Mouse (Mus musculus): ENCODE results near the gene Thy1.

Thy1 gene

DNA sequence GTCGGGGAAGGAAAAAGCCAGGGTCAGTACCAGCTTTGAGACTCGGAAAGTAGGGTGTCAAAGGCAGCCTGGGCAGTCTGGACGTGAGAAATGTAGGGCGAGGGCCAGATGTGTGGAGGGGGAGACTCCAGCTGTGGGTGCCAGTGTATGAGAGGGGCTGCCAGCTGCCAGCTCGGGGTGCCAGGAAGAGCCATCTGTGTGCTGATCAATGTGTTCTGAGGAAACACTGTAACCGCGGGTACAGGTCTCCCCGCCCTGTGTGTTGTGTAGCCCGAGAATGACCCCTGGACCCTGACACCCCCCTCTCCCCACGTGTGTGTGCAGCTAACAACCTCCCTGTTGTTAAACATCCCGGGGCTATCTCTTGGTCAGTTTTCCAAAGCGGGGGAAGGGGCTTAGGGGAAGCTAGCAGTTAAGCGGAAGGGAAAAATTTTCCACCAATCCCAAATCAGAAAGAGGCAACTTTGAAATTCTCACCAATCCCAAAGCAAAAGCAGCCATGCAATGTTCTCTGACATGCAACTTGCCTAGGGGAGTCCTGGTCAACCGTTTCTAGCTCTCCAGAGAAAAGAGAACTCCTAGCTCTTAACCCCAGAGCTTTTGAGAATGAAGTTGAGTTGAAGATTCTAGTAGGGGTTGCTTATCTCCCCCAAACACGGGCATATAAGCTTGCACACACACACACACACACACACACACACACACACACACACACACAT is 24.2 kb downstream of the Thy1 start:
- no peak for DNase-seq (ENCODE audit: low read depth in 1 of 2, low spot score in 2 of 2)

- no peak for DNase-seq (ENCODE audit: low read depth in 1 of 2, low spot score in 2 of 2)
Measured at GRCm38 (mm10) chr9:44067960-44068330, 24.8 kb downstream of the Thy1 start.

DNA sequence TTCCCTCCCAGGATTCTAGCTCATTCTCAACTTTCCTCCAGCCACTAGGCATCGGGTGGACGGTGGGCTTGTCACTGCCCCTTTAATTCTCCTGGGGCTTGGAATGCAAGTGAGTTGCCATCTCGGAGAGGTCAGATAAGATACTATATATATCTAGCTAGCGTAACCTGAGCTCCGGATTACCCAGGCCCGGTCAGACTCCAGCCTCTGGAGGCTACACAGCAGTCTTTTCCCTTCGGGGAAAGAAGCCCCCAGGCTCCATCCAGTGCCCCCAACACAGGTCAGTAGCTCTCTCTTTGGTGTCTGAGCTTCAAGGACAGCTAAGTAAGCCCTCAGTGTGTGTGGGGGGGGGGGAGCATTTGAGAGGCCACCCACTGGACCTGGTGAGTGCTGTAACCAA is 26.1 kb downstream of the Thy1 start:
- DNase-seq (ENCODE audit: low read depth in 1 of 2, low spot score in 2 of 2), result no peak

DNA sequence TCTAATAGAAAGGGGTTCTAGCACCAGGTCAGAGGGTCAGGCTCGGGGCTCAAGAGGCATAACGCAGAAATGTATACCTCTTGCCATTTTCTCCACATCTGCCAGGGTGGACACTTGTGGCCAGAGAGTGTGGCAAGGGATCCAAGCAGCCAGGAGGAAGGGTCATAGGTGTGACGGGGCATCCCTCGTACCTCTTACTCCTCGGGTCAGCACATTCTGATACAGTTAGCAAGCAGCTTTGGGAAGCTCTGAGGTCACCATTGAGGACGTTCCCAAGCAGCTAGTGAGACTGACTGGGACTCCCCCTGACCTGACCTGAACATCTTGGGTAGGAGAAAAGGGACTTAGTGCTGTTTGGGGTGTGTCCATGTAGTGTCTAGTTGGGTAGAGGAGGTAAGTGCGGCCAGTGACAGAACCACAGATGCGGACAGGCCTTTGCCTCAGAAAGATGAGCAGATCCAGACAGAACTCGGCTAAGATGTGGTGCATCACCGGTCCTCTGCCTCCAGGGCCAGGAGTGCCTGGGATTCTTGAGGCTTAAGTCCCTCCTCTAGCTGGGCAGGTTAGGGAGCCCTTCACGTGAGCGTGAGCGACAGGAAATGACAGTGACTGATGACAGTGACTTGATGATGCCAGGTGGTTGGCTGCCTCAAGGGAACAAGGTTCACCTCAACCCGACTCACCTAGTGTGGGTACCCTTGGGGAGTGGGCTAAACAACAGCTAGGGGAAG is 27.1 kb downstream of the Thy1 start:
- no peak for DNase-seq (ENCODE audit: low read depth in 1 of 2, low spot score in 2 of 2)

- no peak for DNase-seq (ENCODE audit: low read depth in 1 of 2, low spot score in 2 of 2)
Measured at GRCm38 (mm10) chr9:44070844-44071231, 27.7 kb downstream of the Thy1 start.

- no peak for DNase-seq (ENCODE audit: low read depth in 1 of 2, low spot score in 2 of 2)
Measured at GRCm38 (mm10) chr9:44071914-44072598, 28.9 kb downstream of the Thy1 start.

GRCm38 (mm10) chr9:44072599-44072915 is 29.4 kb downstream of the Thy1 start:
- DNase-seq (ENCODE audit: low read depth in 1 of 2, low spot score in 2 of 2), result no peak

- no peak for DNase-seq (ENCODE audit: low read depth in 1 of 2, low spot score in 2 of 2)
Measured at GRCm38 (mm10) chr9:44073115-44073514, 29.9 kb downstream of the Thy1 start.

DNA sequence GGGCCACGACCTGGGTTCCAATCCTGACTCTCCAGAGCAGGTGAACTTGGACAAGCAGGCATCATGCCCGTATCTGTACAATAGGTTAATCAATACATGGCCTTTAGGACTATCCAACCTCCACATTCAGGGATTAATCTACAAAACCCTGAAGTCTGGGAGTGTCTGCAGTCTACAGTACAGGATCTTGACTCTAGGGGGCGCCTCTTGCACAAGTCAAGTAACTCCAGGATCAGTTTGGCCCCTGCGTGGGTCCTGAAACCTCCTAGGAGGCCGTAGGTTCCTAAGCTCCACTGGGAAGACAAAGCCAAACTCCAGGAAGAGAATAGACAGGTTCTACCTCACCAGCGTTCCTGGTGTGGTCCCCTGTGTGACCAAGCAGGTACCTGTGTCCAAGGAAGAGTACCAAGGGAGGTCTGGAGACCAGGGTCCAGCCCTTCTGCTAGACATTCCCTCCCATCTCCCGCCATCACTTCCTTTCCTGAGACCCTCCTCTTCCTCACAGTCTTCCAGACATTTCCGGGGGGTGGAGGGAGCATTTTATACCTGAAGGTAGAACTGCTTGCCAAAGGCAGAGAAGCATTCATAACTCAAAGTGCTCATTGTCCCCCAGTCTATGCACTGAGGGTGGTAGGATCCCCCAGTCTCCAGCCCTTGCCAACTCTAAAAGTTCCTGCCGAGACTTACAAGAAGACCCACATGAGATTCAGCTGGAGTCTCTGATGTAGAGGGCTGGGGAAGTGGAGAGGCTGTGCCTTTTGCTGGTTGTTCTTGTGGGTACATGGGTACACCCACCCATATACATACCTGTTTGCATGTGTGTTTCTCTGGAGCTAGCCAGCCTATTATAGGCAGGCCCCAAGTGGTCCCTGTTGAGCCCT is 31.5 kb downstream of the Thy1 start:
- DNase-seq (ENCODE audit: low read depth in 1 of 2, low spot score in 2 of 2), result no peak

DNA sequence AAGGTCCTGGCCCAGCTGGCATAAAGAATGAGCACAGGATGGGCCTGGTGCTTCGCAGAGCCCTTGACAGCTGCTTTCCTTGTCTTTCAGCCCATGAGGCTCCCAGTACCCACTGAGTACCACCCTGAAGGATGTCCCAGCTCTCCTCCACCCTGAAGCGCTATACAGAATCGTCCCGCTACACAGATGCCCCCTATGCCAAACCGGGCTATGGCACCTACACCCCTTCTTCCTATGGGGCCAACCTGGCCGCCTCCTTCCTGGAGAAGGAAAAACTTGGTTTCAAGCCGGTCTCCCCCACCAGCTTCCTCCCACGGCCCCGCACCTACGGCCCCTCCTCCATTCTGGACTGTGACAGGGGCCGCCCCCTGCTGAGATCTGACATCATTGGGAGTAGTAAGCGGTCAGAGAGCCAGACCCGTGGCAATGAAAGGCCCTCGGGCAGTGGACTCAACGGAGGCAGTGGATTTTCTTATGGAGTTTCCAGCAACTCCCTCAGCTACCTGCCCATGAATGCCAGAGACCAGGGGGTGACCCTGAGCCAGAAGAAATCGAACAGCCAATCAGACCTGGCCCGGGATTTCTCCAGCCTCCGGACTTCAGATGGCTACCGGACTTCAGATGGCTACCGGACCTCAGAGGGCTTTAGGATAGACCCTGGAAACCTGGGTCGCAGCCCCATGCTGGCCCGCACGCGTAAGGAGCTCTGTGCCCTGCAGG is 32.3 kb downstream of the Thy1 start:
- DNase-seq (ENCODE audit: low read depth in 1 of 2, low spot score in 2 of 2), result no peak

GRCm38 (mm10) chr9:44075996-44076763 is 33.0 kb downstream of the Thy1 start:
- DNase-seq (ENCODE audit: low read depth in 1 of 2, low spot score in 2 of 2), result no peak

GRCm38 (mm10) chr9:44076764-44077120 is 33.6 kb downstream of the Thy1 start:
- DNase-seq (ENCODE audit: low read depth in 1 of 2, low spot score in 2 of 2), result no peak

- DNase-seq (ENCODE audit: low read depth in 1 of 2, low spot score in 2 of 2), result no peak
Measured at GRCm38 (mm10) chr9:44077266-44077910, 34.2 kb downstream of the Thy1 start.

DNA sequence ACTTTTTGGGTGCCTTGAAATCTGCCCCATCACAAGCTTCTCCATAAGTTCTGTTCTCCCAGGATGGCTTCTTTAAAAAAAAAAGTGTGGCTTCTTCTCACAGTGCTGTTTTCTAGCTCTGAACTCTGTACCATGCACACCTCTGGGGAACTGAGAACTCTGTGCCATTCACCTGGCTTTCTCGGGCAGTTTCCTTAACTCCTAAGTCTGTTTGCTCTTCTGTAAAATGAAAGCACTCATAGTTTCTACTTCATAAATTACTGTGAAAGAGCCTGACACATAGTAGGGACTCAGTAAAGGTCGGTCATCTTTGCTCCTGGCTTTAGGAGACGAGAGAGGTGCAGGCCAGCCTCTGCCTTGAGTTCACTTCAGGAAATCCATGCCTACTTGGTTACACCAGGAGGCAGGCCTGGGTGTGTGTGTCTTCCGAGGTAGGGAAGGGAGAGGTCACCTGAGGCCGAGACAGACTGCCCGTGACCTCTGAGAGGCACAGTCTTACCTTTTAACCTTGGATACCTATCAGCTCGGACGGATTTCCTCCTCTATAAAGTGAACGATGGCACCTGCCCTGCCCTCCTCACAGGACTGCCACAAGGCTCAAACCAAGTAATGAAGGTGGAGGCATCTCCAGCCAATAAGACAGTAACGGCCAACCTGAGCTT is 35.1 kb downstream of the Thy1 start:
- no peak for DNase-seq (ENCODE audit: low read depth in 1 of 2, low spot score in 2 of 2)

GRCm38 (mm10) chr9:44078955-44079756 is 36.0 kb downstream of the Thy1 start:
- no peak for DNase-seq (ENCODE audit: low read depth in 1 of 2, low spot score in 2 of 2)

GRCm38 (mm10) chr9:44079997-44080780 is 37.0 kb downstream of the Thy1 start:
- no peak for DNase-seq (ENCODE audit: low read depth in 1 of 2, low spot score in 2 of 2)

- no peak for DNase-seq (ENCODE audit: low read depth in 1 of 2, low spot score in 2 of 2)
Measured at GRCm38 (mm10) chr9:44080953-44081352, 37.8 kb downstream of the Thy1 start.

All from monocyte, adult 2 months (primary cell).